Mouse (Mus musculus) CH12.LX (cell line): ENCODE measurements at regions not wholly inside any gene's neighbourhood (a gene's known extent, or its start where the extent isn't known, plus 50 kb on each side); places are given as distances from the start of the nearest gene placed in this dataset.

Source experiments
- DNase-seq: peaks from one replicate; pipeline ENCODE4 v3.0.0-alpha.2; 2013; ENCODE audit errors: extremely low read depth
- H3K27ac ChIP-seq: 2 replicates; pipeline ENCODE4 v1.5.1; 2012; ENCODE audit warnings: low read depth, mild to moderate bottlenecking, control low read depth, moderate library complexity; ENCODE audit not compliant: insufficient read depth
- H3K27me3 ChIP-seq: replicated peaks from 2 replicates; pipeline ENCODE3; 2012; ENCODE audit warnings: inconsistent platforms
- H3K36me3 ChIP-seq, 2 experiments: replicated peaks in 1 of 2; 2 replicates each; pipeline versions ENCODE3 to v1.6.1; 2012; ENCODE audit warnings: inconsistent platforms in 1 of 2, low read length in 1 of 2, mild to moderate bottlenecking in 1 of 2, mixed read lengths in 1 of 2, moderate library complexity in 1 of 2; ENCODE audit not compliant: control insufficient read depth in 1 of 2, insufficient read depth in 1 of 2
- H3K4me1 ChIP-seq, 2 experiments: 2 replicates each; pipeline ENCODE4 v1.6.1; 2012; ENCODE audit warnings: inconsistent platforms in 1 of 2, moderate library complexity in 1 of 2; ENCODE audit not compliant: insufficient read depth in 2 of 2, control insufficient read depth in 1 of 2
- H3K4me2 ChIP-seq: 2 replicates; pipeline ENCODE4 v1.6.1; 2012; ENCODE audit warnings: low read depth, mild to moderate bottlenecking, control low read depth; ENCODE audit not compliant: poor library complexity, insufficient read depth, severe bottlenecking
- H3K4me3 ChIP-seq, 3 experiments: fragments of 150-350 bp in 1 of 3; sonication (generic) in 1 of 3; replicated peaks in 1 of 3; 2 replicates each; pipeline versions ENCODE3 to v1.5.1; 2011 to 2012; ENCODE audit warnings: low read depth in 2 of 3, low read length in 2 of 3, mild to moderate bottlenecking in 2 of 3, moderate library complexity in 2 of 3, control low read depth in 1 of 3, improper control_type of control experiment in 1 of 3, inconsistent platforms in 1 of 3, mixed read lengths in 1 of 3; ENCODE audit not compliant: poor library complexity in 1 of 3
- H3K79me2 ChIP-seq: replicated peaks from 2 replicates; pipeline ENCODE4 v1.6.1; 2012; ENCODE audit warnings: mild to moderate bottlenecking, moderate library complexity; ENCODE audit not compliant: control insufficient read depth, poor library complexity, insufficient read depth, severe bottlenecking; ENCODE audit errors: extremely low read depth
- H3K9ac ChIP-seq: 2 replicates; pipeline ENCODE4 v1.6.1; 2012; ENCODE audit warnings: low read depth, mild to moderate bottlenecking, control low read depth, moderate library complexity; ENCODE audit not compliant: insufficient read depth
- H3K9me3 ChIP-seq: replicated peaks from 2 replicates; pipeline ENCODE3; 2012; ENCODE audit warnings: low read length, inconsistent platforms, mixed read lengths
- CHD2 ChIP-seq: IDR thresholded peaks from 2 replicates; pipeline ENCODE4 v1.6.1; 2011; ENCODE audit warnings: low read length, improper control_type of control experiment
- CTCF ChIP-seq, 2 experiments: IDR thresholded peaks in 1 of 2; conservative IDR thresholded peaks in 1 of 2; 2 replicates each; pipeline ENCODE4 v1.5.1; 2011 to 2012; ENCODE audit warnings: low read depth in 2 of 2, low read length in 2 of 2, improper control_type of control experiment in 1 of 2, inconsistent platforms in 1 of 2, mild to moderate bottlenecking in 1 of 2, moderate library complexity in 1 of 2
- E2F4 ChIP-seq: IDR thresholded peaks from 2 replicates; pipeline ENCODE4 v1.6.1; 2011; ENCODE audit warnings: low read depth, low read length, improper control_type of control experiment; ENCODE audit not compliant: insufficient replicate concordance
- ELF1 ChIP-seq: IDR thresholded peaks from 2 replicates; pipeline ENCODE4 v1.6.1; 2014; ENCODE audit warnings: low read depth, mild to moderate bottlenecking, inconsistent platforms, low read length, improper control_type of control experiment
- ETS1 ChIP-seq: conservative IDR thresholded peaks from 2 replicates; pipeline ENCODE4 v1.6.1; 2012; ENCODE audit warnings: low read depth, mild to moderate bottlenecking, inconsistent platforms, low read length, improper control_type of control experiment, moderate library complexity
- GABPA ChIP-seq: IDR thresholded peaks from 2 replicates; pipeline ENCODE4 v1.6.1; 2012; ENCODE audit warnings: low read depth, low read length, improper control_type of control experiment, inconsistent platforms; ENCODE audit not compliant: insufficient replicate concordance
- HCFC1 ChIP-seq: IDR thresholded peaks from 2 replicates; pipeline ENCODE4 v1.6.1; 2012; ENCODE audit warnings: low read depth, mild to moderate bottlenecking, inconsistent platforms, low read length, improper control_type of control experiment
- IRF4 ChIP-seq: IDR thresholded peaks from 2 replicates; pipeline ENCODE4 v1.6.1; 2014; ENCODE audit warnings: low read depth, mild to moderate bottlenecking, inconsistent platforms, low read length, improper control_type of control experiment
- JUND ChIP-seq: conservative IDR thresholded peaks from 2 replicates; pipeline ENCODE4 v1.6.1; 2011; ENCODE audit warnings: low read depth, low read length, improper control_type of control experiment
- MAZ ChIP-seq: IDR thresholded peaks from 2 replicates; pipeline ENCODE4 v1.6.1; 2012; ENCODE audit warnings: low read depth, mild to moderate bottlenecking, inconsistent platforms, low read length, improper control_type of control experiment, moderate library complexity
- MEF2A ChIP-seq: IDR thresholded peaks from 2 replicates; pipeline ENCODE4 v1.6.1; 2014; ENCODE audit warnings: low read depth, mild to moderate bottlenecking, inconsistent platforms, low read length, improper control_type of control experiment, borderline replicate concordance
- MXI1 ChIP-seq: IDR thresholded peaks from 2 replicates; pipeline ENCODE4 v1.6.1; 2011; ENCODE audit warnings: mild to moderate bottlenecking, low read depth, low read length, improper control_type of control experiment
- MYC ChIP-seq: IDR thresholded peaks from 2 replicates; pipeline ENCODE4 v1.6.1; 2011; ENCODE audit warnings: low read depth, mild to moderate bottlenecking, improper control_type of control experiment, low read length
- NELFE ChIP-seq: IDR thresholded peaks from 2 replicates; pipeline ENCODE4 v1.6.1; 2011; ENCODE audit warnings: low read depth, low read length, improper control_type of control experiment
- PAX5 ChIP-seq: IDR thresholded peaks from 2 replicates; pipeline ENCODE4 v1.6.1; 2012; ENCODE audit warnings: low read length, inconsistent platforms, mixed read lengths
- POLR2A ChIP-seq: IDR thresholded peaks from 2 replicates; pipeline ENCODE4 v1.6.1; 2011; ENCODE audit warnings: low read depth, mild to moderate bottlenecking, improper control_type of control experiment, low read length
- RAD21 ChIP-seq: IDR thresholded peaks from 2 replicates; pipeline ENCODE4 v1.6.1; 2011; ENCODE audit warnings: low read depth, mild to moderate bottlenecking, low read length, improper control_type of control experiment, moderate library complexity
- SIN3A ChIP-seq: IDR thresholded peaks from 2 replicates; pipeline ENCODE4 v1.6.1; 2012; ENCODE audit warnings: low read length, improper control_type of control experiment, inconsistent platforms
- SMC3 ChIP-seq: IDR thresholded peaks from 2 replicates; pipeline ENCODE4 v1.6.1; 2011; ENCODE audit warnings: low read depth, low read length, improper control_type of control experiment
- TCF12 ChIP-seq: IDR thresholded peaks from 2 replicates; pipeline ENCODE4 v1.6.1; 2014; ENCODE audit warnings: low read depth, mild to moderate bottlenecking, inconsistent platforms, low read length, improper control_type of control experiment
- USF1 ChIP-seq: IDR thresholded peaks from 2 replicates; pipeline ENCODE4 v1.6.1; 2014; ENCODE audit warnings: low read depth, mild to moderate bottlenecking, inconsistent platforms, low read length, improper control_type of control experiment
- USF2 ChIP-seq: conservative IDR thresholded peaks from 2 replicates; pipeline ENCODE4 v1.6.1; 2011; ENCODE audit warnings: low read depth, low read length, improper control_type of control experiment
- ZC3H11A ChIP-seq: IDR thresholded peaks from 2 replicates; pipeline ENCODE4 v1.6.1; 2012; ENCODE audit warnings: low read depth, mild to moderate bottlenecking, inconsistent platforms, low read length, improper control_type of control experiment
- ZKSCAN1 ChIP-seq: IDR thresholded peaks from 2 replicates; pipeline ENCODE4 v1.6.1; 2012; ENCODE audit warnings: low read depth, inconsistent platforms, low read length, improper control_type of control experiment, borderline replicate concordance
- ZMIZ1 ChIP-seq: IDR thresholded peaks from 2 replicates; pipeline ENCODE4 v1.6.1; 2012; ENCODE audit warnings: low read depth, mild to moderate bottlenecking, inconsistent platforms, low read length, improper control_type of control experiment
- dilution Hi-C: fragments of 300-500 bp; cut with MboI; formaldehyde crosslinking; loops from 2 replicates; pipeline ENCODE4 v1.14.3; 2020; ENCODE audit warnings: low sequenced_read_pairs; ENCODE audit not compliant: extremely low pct_unique_long_range_greater_than_20kb, extremely low pct_ligation_motif_present
- in situ Hi-C: fragments of 300-500 bp; cut with MboI; formaldehyde crosslinking; loops from 3 replicates; pipeline ENCODE4 v1.14.3; 2019; ENCODE audit warnings: low sequenced_read_pairs, low pct_ligation_motif_present, low pct_unique_long_range_greater_than_20kb, mixed read lengths

GRCm38 (mm10) chr9:61517906-61518305 lies 145.7 kb downstream of the Tle3 start:
- H3K4me2 ChIP-seq = no peak overlapping the region

GRCm38 (mm10) chr9:61511436-61511835 lies 139.3 kb downstream of the Tle3 start:
- Histone ChIP-seq H3K27ac (no peak overlapping the region), H3K36me3 (no peaks in the 10 kb centered on the region), H3K9ac (no peak overlapping the region), H3K4me3 (no peak overlapping the region), H3K27me3 (no peaks in the 10 kb centered on the region), H3K79me2 (no peaks in the 10 kb centered on the region), H3K4me2 (no peak overlapping the region), H3K4me1 (peaks cover 0 to 6% of the 10 kb centered on the region in 2 experiments; a peak in 1 of 4 replicates), H3K9me3 (no peaks in the 10 kb centered on the region)
- TF ChIP-seq MEF2A (no peak), USF1 (no peak), POLR2A (no peak), ZKSCAN1 (no peak), GABPA (no peak), JUND (no peak), NELFE (no peak), CTCF (conservative IDR thresholded peaks at IDR 0.05 in 1 of 2, IDR thresholded peaks at IDR 0.05 in 1 of 2; ENCODE audit: low read depth in 2 of 2, low read length in 2 of 2) (no peak), ZC3H11A (no peak), MAZ (no peak)
- no peak for DNase-seq
- dilution Hi-C loops (no loop called here), in situ Hi-C loops (no loop called here)

More at GRCm38 (mm10) chr9:61517906-61518305, 145.7 kb downstream of the Tle3 start:
- Histone ChIP-seq H3K27me3 (no peaks in the 10 kb centered on the region), H3K4me3 (no peak overlapping the region), H3K36me3 (no peaks in the 10 kb centered on the region), H3K27ac (no peak overlapping the region), H3K9me3 (no peaks in the 10 kb centered on the region), H3K4me1 (no peaks in the 10 kb centered on the region), H3K79me2 (no peaks in the 10 kb centered on the region), H3K9ac (no peak overlapping the region)
- dilution Hi-C loops (no loop called here), in situ Hi-C loops (no loop called here)
- no peak for DNase-seq
- no peak for TF ChIP-seq MXI1
- no peak for TF ChIP-seq TCF12
- no peak for TF ChIP-seq CHD2
- no peak for TF ChIP-seq MEF2A
- TF ChIP-seq NELFE = no peak
- no peak for TF ChIP-seq SMC3
- no peak for TF ChIP-seq USF2
- no peak for TF ChIP-seq IRF4
- TF ChIP-seq ETS1 = no peak
- TF ChIP-seq PAX5 = no peak
- no peak for TF ChIP-seq ELF1
- no peak for TF ChIP-seq MYC
- no peak for TF ChIP-seq USF1
- TF ChIP-seq SIN3A = no peak
- TF ChIP-seq RAD21 = no peak
- TF ChIP-seq ZMIZ1 = no peak
- TF ChIP-seq E2F4 = no peak
- TF ChIP-seq HCFC1 = no peak
- TF ChIP-seq GABPA = no peak
